Mouse (Mus musculus) frontal cortex, adult (tissue): ENCODE results near the gene Mutyh.
"Not testable (repeated sequence)": the region's sequence is repeated elsewhere in the genome, so short reads cannot be mapped to it uniquely, and the experiment has no call there.

Experiments used
- ATAC-seq: cut with Nextera tagmentation; 2 replicates; pipeline ENCODE4 v1.9.2; 2017; ENCODE audit warnings: mild to moderate bottlenecking, moderate library complexity, mixed read lengths; ENCODE audit not compliant: low TSS enrichment

Gene Mutyh

DNA sequence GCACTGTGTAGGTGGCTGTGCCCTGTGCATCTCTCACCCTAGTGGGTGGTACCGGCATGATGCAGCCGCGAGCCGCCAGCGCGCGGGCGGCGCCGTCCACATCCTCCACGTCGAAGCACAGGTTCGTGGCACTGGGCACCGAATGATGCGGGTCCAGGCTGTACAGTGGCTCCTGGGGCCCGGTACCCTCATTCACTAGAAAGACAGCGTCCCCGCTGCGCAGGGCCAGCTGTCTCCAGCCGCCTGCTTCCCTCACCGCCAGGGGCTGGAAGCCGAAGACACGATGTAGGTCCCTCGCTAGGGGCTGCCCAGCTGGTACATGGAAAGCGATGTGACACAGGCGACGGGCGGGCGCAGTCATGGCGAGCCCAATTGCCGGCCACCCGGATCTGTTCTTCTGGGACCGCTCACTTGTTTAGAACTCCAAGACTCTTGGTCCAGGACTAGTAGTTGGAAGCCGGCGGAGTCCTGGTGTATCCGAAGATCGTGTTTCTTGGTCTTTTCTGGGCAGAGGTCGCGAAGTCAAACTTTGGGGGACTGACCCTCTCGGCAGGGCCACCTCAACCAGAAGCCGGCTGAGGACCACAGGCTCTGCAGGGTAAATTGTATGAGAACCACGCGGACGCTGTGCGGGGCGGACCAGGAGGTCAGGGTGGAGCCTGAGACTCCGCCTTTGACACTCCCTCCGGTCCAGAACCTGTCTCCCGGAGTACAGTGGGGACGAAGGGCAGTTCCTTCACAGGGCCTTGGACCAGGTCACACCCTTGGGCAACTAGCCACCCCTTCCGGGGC, 13.6 kb downstream of the Mutyh start:
- ATAC-seq = peak; percentile 51

DNA sequence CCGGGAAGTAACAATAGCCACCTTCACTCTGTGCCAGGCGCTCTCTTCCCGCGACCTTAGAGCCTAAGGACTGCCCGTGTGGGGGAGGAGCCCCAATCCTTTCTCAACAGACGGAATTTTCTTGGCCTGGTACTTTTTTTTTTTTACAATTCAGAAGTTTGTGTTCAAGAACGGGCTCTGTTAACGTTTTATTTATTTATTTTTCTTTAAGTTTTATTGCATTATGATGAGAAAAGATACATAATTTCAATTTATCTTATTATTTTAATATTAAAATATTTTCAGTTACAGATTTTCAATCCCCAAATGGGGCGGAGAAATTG, 14.1 kb downstream of the Mutyh start, which contains the start of gene Hpdl:
Gene Hpdl (minus strand): TSS at position 14 of the 323 bp plus-strand sequence.
- no peak for ATAC-seq

- ATAC-seq = peak; percentile 89
These were observed 17.1 kb downstream of the Mutyh start for GRCm38 (mm10) chr4:116824541-116825004.

GRCm38 (mm10) chr4:116827819-116828218, 20.3 kb downstream of the Mutyh start:
- ATAC-seq = peak; percentile 50; the same call in 1 of the 2 replicates

DNA sequence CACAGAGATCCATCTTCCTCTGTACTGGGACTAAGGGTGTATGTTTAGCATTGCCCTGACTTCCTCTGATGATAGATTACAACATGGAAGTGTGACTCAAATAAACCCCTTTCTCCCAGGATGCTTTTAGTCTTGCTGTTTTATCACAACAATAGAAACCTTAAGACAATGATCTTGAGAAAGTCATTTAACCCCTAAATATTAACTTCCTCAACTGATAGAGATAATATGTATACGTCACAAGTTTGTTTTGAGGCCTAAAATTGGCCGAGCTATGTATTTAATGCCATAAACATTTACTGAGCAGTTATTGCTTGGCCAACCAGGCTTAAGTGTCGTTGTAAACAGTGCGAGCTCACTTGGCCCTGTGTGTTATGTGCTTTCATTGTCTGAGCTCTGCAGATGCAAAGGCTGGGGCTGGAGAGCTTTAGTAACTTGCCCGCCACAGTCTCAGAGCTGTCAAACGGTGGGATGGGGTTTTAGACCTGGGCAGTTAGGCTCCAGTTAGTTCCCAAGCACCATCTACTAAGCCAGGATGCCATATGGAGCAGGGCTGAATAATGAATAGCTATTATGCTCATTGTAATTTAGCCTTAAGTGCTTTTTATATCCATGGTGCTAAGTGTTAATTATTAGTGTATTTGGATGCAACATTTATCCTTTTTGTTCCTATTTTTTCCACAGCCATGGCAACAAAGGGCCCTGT, 22.0 kb downstream of the Mutyh start:
- ATAC-seq = no peak

DNA sequence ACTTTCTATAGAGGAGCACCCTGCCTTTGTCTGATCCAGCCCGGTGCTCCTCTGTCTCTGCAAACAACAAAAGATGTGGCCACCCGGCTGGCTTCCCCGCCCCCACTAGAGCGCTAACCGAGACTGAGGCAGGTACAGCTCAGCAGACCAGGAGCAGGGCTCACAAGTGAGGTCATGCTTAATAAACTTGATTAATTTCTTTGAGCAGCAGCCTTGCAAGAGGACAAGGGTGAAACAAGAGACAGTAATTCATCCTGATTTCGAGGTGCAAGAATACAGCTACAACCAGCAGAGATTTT, 22.5 kb downstream of the Mutyh start:
- ATAC-seq = no peak

- no peak for ATAC-seq
These were observed 31.5 kb downstream of the Mutyh start for GRCm38 (mm10) chr4:116838999-116839398.

- ATAC-seq = not testable (repeated sequence)
These were observed 32.6 kb downstream of the Mutyh start for GRCm38 (mm10) chr4:116840096-116840495.

- no peak for ATAC-seq
These were observed 33.3 kb downstream of the Mutyh start for GRCm38 (mm10) chr4:116840841-116841240.

DNA sequence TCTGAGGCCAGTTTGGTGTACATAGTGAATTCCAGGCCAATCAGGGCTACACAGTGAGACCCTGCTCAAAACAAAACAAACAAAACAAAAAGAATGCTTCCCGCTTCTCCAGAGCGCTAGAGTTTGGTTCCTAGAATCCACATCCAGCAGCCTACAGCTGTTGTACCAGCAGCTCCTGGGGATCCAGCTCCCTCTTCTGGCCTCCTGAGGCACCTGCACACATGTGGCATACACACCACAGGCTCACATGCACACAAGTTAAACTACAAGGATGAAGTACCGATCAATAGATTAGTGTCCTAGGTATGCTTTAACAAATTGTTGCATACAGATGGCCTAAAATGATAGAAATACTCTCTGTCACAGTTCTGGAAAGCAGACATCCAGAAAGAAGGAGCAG, 36.8 kb downstream of the Mutyh start:
- ATAC-seq = no peak

- no peak for ATAC-seq
These were observed 42.4 kb downstream of the Mutyh start for GRCm38 (mm10) chr4:116849901-116850300.

DNA sequence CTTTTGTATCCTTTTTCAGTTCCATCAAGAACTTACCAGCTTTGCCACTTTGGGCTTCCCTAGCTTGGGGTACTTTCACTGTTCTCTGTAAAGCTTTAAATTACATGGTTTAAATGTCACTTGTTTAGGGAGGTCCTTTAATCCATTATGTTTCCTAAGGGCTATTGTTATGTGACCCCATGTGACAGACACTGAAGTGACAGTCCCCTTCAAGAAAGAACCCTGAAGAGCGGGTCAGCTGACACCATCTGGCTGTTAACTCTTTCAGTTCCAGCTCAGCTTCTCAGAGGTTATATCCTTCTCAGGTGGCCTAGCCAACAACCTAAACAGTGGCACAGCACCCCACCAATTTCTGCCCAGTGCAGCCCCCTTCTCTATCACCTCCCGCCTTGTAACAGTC, 46.8 kb downstream of the Mutyh start:
- no peak for ATAC-seq

GRCm38 (mm10) chr4:116857203-116857602, 49.7 kb downstream of the Mutyh start:
- ATAC-seq = no peak

- ATAC-seq = no peak
These were observed 52.2 kb downstream of the Mutyh start for GRCm38 (mm10) chr4:116859711-116860110.

- no peak for ATAC-seq
These were observed 54.5 kb downstream of the Mutyh start for GRCm38 (mm10) chr4:116862023-116862422.
